In the genomic region with DNA sequence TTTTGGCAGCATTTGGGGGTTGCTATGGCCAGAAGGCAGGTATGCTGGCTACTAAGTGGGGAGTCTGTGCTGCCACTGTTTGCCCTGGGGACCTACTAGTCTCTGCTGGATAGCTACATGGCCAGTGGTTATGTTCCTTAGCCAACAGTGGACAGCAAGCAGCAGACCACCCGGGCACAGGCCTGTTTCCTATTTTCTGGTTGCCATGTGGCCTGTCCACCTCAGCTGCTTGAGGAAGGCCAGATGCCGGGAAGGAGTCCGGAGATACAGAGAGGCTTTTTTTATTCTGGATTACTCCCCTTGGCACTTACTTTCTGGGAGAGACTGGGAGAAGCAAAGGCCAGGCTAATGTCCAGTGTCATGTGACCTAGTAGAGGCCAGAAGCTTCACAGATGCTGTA, we compare ENCODE assay signal across 24 mouse cellular contexts.
DNase-seq lines count a peak whose midpoint lies in the region; ATAC-seq lines count a peak whose summit lies in the region.
"Had no signal": no experiment of that assay in that cellular context is flagged by ENCODE, and none has a peak within 500 bp of the region (broad histone marks: within the 10 kb centered on the region; RNA-seq: fewer than 3 reads in every experiment).

No protein-coding gene starts in this region.

- H3K4me2 ChIP-seq in hindbrain, embryonic 14.5 days (replicated peaks): no peak overlapping the region
- H3K4me2 ChIP-seq: forebrain, embryonic 13.5 days; hindbrain, embryonic 15.5 days; limb, embryonic 12.5 days; liver, embryonic 12.5 days; lung, embryonic 14.5 days; stomach, embryonic 15.5 days had no signal

- peak; percentile 31 for DNase-seq in embryo, embryonic 10 days (ENCODE audit: low spot score)
- DNase-seq in embryo, embryonic 9.5 days (ENCODE audit: extremely low spot score): no peak
- DNase-seq in heart, adult 8-10 months (ENCODE audit: low spot score): peak; percentile 17
- DNase-seq in heart, postnatal 4 days: no peak
- peak; percentile 38 to 40 for DNase-seq in heart, postnatal 10 days
- no peak for DNase-seq in layer of hippocampus, postnatal 10 days (ENCODE audit: low spot score in 2 of 2)
- DNase-seq in lung, postnatal 14 days: no peak
- DNase-seq in hindbrain, embryonic 14.5 days (ENCODE audit: low spot score): no peak
- DNase-seq: adrenal gland, postnatal 10 days; cerebellum, adult 9-11 months; kidney, postnatal 14 days; lung, embryonic 14.5 days; lung, postnatal 4 days; right cerebral cortex, postnatal 25 days; thymus, adult 2 months had no signal

- no peak overlapping the region for H3K9ac ChIP-seq in hindbrain, embryonic 14.5 days
- H3K9ac ChIP-seq: forebrain, embryonic 13.5 days; hindbrain, embryonic 15.5 days; limb, embryonic 12.5 days; liver, embryonic 12.5 days; lung, embryonic 14.5 days; stomach, embryonic 15.5 days had no signal

- intact Hi-C loops in heart, postnatal 10 days (cut with DNase I): no loop called here

- H3K9me3 ChIP-seq in hindbrain, embryonic 14.5 days (ENCODE audit: control insufficient read depth, low read length): no peaks in the 10 kb centered on the region
- H3K9me3 ChIP-seq: forebrain, embryonic 13.5 days; hindbrain, embryonic 15.5 days; limb, embryonic 12.5 days; liver, embryonic 12.5 days; stomach, embryonic 15.5 days had no signal

- H3K27ac ChIP-seq in hindbrain, embryonic 14.5 days: no peak overlapping the region
- H3K27ac ChIP-seq: forebrain, embryonic 13.5 days; hindbrain, embryonic 15.5 days; layer of hippocampus, adult 2 months; left cerebral cortex, adult 2 months; limb, embryonic 12.5 days; liver, embryonic 12.5 days; stomach, embryonic 15.5 days had no signal

- WGBS in hindbrain, embryonic 14.5 days: 75% methylated on average over 3 of the region's 3 CpGs

- no peak overlapping the region for H3K4me3 ChIP-seq in hindbrain, embryonic 14.5 days (replicated peaks; ENCODE audit: low read length)
- H3K4me3 ChIP-seq: forebrain, embryonic 13.5 days; hindbrain, embryonic 15.5 days; layer of hippocampus, adult 2 months; left cerebral cortex, adult 2 months; limb, embryonic 12.5 days; liver, embryonic 12.5 days; stomach, embryonic 15.5 days had no signal

- no peaks in the 10 kb centered on the region for H3K27me3 ChIP-seq in hindbrain, embryonic 14.5 days (ENCODE audit: control insufficient read depth, insufficient read depth, low read length)
- H3K27me3 ChIP-seq: forebrain, embryonic 13.5 days; hindbrain, embryonic 15.5 days; limb, embryonic 12.5 days; liver, embryonic 12.5 days; Patski; stomach, embryonic 15.5 days had no signal

- no peaks in the 10 kb centered on the region for H3K4me1 ChIP-seq in hindbrain, embryonic 14.5 days (replicated peaks; ENCODE audit: control insufficient read depth, insufficient read depth, low read length)
- H3K4me1 ChIP-seq: forebrain, embryonic 13.5 days; hindbrain, embryonic 15.5 days had no signal

- ATAC-seq in hindbrain, embryonic 14.5 days (ENCODE audit: low FRiP score): no peak
- ATAC-seq: forebrain, embryonic 13.5 days; intestine, postnatal 0 days; liver, embryonic 12.5 days; Patski had no signal

- H3K36me3 ChIP-seq in hindbrain, embryonic 14.5 days (replicated peaks; ENCODE audit: control insufficient read depth, insufficient read depth): no peaks in the 10 kb centered on the region
- H3K36me3 ChIP-seq: hindbrain, embryonic 15.5 days; limb, embryonic 12.5 days; liver, embryonic 12.5 days; stomach, embryonic 15.5 days had no signal

Comparison
In these comparisons a context has a peak if more than half of its experiments do, and no peak if none do; other contexts are left out.
1. DNase-seq: peak in embryo, embryonic 10 days (single experiment), heart, adult 8-10 months (single experiment) and heart, postnatal 10 days (2 of 2); none in embryo, embryonic 9.5 days (single experiment), heart, postnatal 4 days (single experiment), layer of hippocampus, postnatal 10 days (0 of 2), lung, postnatal 14 days (single experiment) and hindbrain, embryonic 14.5 days (single experiment).